Mouse (Mus musculus): ENCODE measurements around the gene Mars. TPM values are rescaled to one million over a fixed set of nuclear protein-coding genes. Genes with fewer than 3 reads are reported as not detected.
"Not testable (repeated sequence)": the region's sequence is repeated elsewhere in the genome, so short reads cannot be mapped to it uniquely, and the experiment has no call there.

Mars gene
- total RNA-seq, 2 experiments from 2014 or later = 67.5 to 68.8 TPM

- DNase-seq (ENCODE audit: low spot score) = no peak
Measured at GRCm38 (mm10) chr10:127337536-127338099, 26.0 kb upstream of the Mars start.

- DNase-seq (ENCODE audit: low spot score) = no peak
Measured at GRCm38 (mm10) chr10:127336952-127337351, 25.4 kb upstream of the Mars start.

GRCm38 (mm10) chr10:127335271-127335670, 23.7 kb upstream of the Mars start:
- DNase-seq (ENCODE audit: low spot score) = no peak

- DNase-seq (ENCODE audit: low spot score) = no peak
Measured at GRCm38 (mm10) chr10:127333152-127333551, 21.6 kb upstream of the Mars start.

GRCm38 (mm10) chr10:127332211-127332874, 20.8 kb upstream of the Mars start:
- no peak for DNase-seq (ENCODE audit: low spot score)

- no peak for DNase-seq (ENCODE audit: low spot score)
Measured at GRCm38 (mm10) chr10:127330212-127330611, 18.6 kb upstream of the Mars start.

GRCm38 (mm10) chr10:127327461-127328145, 16.0 kb upstream of the Mars start:
- no peak for DNase-seq (ENCODE audit: low spot score)

GRCm38 (mm10) chr10:127326828-127327227, 15.2 kb upstream of the Mars start:
- peak; percentile 38 for DNase-seq (ENCODE audit: low spot score)

GRCm38 (mm10) chr10:127326017-127326801, 14.6 kb upstream of the Mars start:
- no peak for DNase-seq (ENCODE audit: low spot score)

GRCm38 (mm10) chr10:127325454-127326016, 13.9 kb upstream of the Mars start:
- DNase-seq (ENCODE audit: low spot score) = no peak

- no peak for DNase-seq (ENCODE audit: low spot score)
Measured at GRCm38 (mm10) chr10:127324495-127324894, 12.9 kb upstream of the Mars start.

GRCm38 (mm10) chr10:127323131-127323855, 11.7 kb upstream of the Mars start:
- no peak for DNase-seq (ENCODE audit: low spot score)

- no peak for DNase-seq (ENCODE audit: low spot score)
Measured at GRCm38 (mm10) chr10:127322669-127323068, 11.1 kb upstream of the Mars start.

GRCm38 (mm10) chr10:127322178-127322577, 10.6 kb upstream of the Mars start:
- DNase-seq (ENCODE audit: low spot score) = no peak

GRCm38 (mm10) chr10:127321621-127322020, 10.0 kb upstream of the Mars start, which contains the start of gene Arhgap9:
Gene Arhgap9 (plus strand): TSS chr10:127321964.
- DNase-seq (ENCODE audit: low spot score) = no peak

- no peak for DNase-seq (ENCODE audit: low spot score)
Measured at GRCm38 (mm10) chr10:127319969-127320368, 8.4 kb upstream of the Mars start.

- DNase-seq (ENCODE audit: low spot score) = no peak
Measured at GRCm38 (mm10) chr10:127318009-127318408, 6.4 kb upstream of the Mars start.

GRCm38 (mm10) chr10:127317277-127317676, 5.7 kb upstream of the Mars start:
- no peak for DNase-seq (ENCODE audit: low spot score)

- not testable (repeated sequence) for DNase-seq (ENCODE audit: low spot score)
Measured at GRCm38 (mm10) chr10:127314950-127315349, 3.4 kb upstream of the Mars start.

- DNase-seq (ENCODE audit: low spot score) = not testable (repeated sequence)
Measured at GRCm38 (mm10) chr10:127313516-127313915, 1.9 kb upstream of the Mars start.

GRCm38 (mm10) chr10:127312858-127313257, 1.3 kb upstream of the Mars start:
- DNase-seq (ENCODE audit: low spot score) = no peak

Data from gastrocnemius, adult 18-20 months (tissue).